Mouse (Mus musculus): ENCODE measurements around the gene Nelfb. TPM values are rescaled to one million over a fixed set of nuclear protein-coding genes. Genes with fewer than 3 reads are reported as not detected.
"Not testable (repeated sequence)": the region's sequence is repeated elsewhere in the genome, so short reads cannot be mapped to it uniquely, and the experiment has no call there.

Gene Nelfb
- polyA plus RNA-seq (2012; rRNA removed), result 55.4 and 60.6 TPM in 2 replicates

DNA sequence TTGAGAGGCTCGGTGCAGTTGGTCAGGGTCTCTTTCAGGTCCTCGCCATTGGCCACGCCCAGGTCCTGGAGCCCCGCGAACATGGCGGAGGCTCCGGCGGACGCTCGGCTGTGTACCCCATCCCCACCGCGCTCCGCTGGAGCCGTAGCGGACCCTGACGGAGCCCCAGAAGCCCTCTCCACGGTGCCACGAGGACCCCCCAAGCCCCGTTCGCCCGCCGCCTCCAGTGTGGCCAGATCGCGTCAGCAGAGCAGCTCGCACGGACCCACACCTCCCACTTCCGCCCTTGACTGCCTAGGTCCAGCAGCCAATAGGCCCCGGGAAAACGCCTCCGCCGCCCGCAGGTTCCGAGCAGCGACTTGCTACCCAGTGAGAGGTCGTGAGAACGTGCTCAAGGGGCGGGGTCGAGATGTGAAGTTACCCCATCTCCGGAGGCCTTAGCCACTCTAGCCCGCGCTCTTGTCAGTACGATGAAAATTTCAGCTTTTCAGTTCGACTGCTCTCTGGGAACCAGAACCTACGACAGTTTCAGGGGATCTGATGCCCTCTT, at the start of gene Nelfb:
Gene Nelfb (minus strand): TSS at position 369 of the 550 bp plus-strand sequence.
- DNase-seq (ENCODE audit: low spot score), result peak; percentile 85

DNA sequence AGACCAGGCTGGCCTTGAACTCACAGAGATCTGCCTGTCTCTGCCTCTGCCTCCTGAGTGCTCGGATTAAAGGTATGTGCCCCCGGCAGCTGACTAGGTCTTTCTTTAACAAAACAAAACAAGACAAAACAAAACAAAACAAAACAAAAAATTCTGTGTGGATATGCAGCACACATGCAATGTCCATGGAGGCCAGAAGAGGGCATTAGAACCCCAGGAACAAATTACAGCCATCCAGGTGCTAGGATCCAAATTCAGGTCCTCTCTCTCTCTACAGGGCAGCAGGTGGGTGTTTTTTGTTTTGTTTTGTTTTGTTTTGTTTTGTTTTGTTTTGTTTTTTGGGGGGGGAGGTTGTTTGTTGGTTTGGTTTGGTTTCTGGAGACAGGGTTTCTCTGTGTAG, 47.6 kb upstream of the Nelfb start:
- no peak for DNase-seq (ENCODE audit: low spot score)

DNA sequence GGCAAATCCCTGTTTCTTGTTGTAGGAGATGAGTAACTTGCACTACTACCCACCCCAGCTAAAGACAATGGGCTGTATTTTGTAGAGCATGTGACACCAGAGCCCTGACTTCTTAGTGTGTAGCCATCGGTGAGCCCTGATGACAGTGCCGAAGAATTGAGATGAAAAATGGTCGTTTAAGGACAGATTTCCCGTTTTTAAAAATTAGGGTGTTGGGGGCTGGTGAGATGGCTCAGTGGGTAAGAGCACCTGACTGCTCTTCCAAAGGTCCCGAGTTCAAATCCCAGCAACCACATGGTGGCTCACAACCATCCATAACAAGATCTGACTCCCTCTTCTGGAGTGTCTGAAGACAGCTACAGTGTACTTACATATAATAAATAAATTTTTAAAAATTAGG, 46.0 kb upstream of the Nelfb start:
- DNase-seq (ENCODE audit: low spot score), result not testable (repeated sequence)

GRCm38 (mm10) chr2:25256443-25257109, 45.3 kb upstream of the Nelfb start:
- DNase-seq (ENCODE audit: low spot score), result not testable (repeated sequence)

DNA sequence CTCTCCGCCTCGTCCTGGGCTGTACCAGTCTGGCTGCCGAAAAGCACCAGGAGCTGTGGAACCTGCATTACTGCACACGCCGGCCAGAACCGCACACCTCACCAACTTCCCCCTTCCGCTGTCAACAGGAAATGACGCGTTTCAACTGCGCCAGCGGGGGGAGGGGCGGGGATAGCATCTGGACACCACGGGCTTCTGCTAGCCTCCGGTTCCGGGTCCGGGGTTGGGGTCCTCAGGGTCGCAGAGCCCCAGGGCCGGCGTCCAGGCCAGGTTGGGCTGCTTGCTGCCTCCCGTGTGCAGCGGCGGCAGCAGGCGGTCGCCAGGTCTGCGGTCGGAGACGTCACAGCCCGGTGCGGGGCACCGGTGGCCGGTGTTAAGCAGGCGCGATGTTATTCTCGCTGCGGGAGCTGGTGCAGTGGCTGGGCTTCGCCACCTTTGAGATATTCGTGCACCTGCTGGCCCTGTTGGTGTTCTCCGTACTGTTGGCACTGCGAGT, 44.0 kb upstream of the Nelfb start, which contains the start of gene Tmem203:
Gene Tmem203 (plus strand): TSS at position 156 of the 496 bp plus-strand sequence.
- DNase-seq (ENCODE audit: low spot score), result peak; percentile 75

DNA sequence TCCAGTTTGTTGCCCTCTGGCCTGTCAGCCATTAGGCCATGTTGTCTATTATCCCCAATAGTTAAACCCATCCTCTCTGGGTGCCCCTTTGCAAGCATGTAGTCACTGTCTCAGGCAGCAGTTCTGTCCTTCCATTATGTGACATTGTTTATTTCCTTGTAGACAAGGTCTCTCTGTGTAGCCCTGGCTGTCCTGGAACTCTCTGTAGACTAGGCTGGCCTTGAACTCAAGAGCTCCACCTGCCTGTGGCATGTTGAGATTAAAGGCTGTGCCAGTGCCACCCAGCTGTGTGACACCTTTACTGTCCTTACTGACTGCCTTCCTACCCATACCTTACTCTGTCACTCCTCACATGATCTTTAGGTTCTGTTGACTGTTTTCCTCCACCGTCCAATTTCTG, 41.0 kb upstream of the Nelfb start:
- no peak for DNase-seq (ENCODE audit: low spot score)

DNA sequence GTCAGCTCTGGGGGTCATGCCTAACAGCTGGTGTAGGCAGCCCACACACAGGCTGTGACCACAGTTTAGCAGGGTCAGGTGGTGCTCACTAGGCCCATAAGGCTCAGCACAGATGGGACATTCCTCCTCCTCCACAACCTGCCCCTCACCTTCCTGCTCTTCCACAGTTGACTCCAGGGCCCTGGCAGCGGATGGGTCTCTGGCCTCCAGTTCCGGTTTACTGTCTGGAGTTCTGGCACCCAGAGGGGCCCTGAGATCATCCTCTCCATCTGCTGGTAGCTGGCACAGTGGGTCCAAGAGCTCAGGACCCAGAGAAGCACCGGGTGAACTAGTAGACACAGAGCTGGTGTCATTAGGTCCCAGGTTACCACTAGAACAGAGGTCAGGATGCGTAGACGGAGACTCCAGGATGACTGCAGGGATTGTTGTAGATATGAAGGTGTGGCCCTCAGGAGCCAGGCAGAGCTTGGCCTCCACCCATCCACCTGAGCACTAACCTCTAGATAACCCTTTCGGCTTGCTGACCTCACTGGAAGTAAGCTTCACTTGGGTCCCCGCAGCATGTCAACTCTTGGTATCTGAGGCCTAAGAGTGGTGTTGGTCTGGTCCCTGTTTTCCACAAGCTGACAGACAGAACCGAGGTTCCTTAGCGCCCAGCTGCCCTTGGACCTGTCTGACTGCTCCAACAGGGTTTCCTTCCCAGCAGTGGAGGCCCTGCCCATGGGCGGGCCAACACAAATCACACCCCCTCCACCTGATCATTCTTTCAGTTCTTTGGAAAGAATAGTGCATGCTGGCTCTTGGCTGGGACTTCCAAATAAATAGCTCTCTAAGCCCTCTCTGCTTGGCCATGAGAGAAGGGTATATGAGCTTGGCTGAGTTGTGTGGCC, 35.1 kb upstream of the Nelfb start, which contains the start of gene AL732309.1:
Gene AL732309.1 (minus strand): TSS at position 681 of the 890 bp plus-strand sequence.
- DNase-seq (ENCODE audit: low spot score), result no peak

DNA sequence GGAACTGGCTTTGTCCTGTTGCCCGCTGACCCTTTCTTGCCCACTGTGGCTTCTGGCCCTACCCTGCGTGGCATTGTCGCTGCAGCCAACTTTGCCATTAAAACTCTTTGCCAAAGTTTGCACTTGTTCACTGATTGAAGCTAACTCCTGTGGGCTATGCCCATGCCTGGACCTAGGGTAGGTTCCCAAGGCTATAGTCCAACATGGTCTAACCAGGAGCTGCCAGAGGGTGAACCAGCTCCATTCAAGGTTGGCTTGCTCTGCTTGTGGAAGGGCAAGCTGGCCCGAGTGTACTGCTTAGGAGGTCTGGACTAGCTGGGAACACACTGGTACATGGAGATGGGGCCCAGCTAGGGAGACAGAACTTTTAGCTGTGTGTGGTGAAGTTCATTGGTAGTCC, 32.9 kb upstream of the Nelfb start:
- no peak for DNase-seq (ENCODE audit: low spot score)

DNA sequence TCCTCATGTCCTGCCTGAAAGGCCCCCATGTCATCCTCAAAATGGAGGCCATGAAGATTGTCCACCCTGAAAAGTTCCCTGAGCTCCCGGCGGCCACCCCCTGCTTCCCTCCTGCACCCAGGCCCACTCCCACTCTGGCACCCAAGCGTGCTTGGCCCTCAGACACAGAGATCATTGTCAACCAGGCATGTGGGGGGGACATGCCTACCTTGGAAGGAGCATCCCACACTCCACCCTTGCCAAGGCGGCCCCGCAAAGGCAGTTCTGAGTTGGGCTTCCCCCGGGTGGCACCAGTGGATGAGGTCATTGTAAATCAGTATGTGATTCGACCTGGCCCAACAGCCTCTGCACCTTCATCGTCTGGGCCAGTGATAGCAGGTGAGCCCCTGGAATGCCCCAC, 32.1 kb upstream of the Nelfb start:
- no peak for DNase-seq (ENCODE audit: low spot score)

DNA sequence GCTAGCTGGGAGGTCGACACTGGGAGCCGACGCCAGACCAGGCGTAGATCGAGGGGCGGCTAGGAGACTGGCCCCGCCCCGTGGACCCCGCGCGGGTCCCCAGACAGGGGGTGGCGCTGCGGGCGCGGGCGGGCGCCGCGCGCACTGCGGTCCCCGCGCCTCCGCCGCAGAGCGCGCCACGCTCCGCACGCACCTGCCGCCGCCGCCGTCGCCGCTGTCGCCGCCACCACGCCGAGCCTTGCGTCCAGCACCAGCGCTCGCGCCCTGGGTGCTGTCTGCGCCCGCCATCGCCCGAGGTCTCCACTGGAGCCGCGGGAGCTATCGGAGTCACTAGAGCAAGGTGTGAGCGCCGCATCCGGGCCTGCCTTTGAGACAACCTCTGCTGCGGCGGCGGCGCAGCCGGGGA, 30.8 kb upstream of the Nelfb start, which contains the start of the genes Rnf208 and Cysrt1:
Gene Rnf208 (plus strand): TSS at position 155 of the 406 bp plus-strand sequence.
Gene Cysrt1 (minus strand): TSS at position 352 of the 406 bp plus-strand sequence.
- no peak for DNase-seq (ENCODE audit: low spot score)

DNA sequence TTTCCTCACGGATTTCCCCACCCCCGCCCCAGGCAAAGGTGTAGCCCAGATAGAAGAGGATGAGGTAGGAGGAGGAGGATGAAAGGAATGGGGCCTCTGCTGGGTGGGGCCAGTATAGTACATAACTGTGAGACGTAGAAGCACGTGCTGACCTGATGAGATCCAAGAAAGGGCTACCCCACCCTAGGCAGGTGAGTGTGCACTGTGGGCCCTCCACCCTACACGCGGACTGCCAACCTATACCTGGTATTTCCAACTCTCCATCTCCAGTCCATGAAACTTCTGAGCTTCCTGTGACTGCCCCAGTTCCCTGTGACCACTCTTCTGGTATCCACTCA, 30.1 kb upstream of the Nelfb start:
- DNase-seq (ENCODE audit: low spot score), result no peak

GRCm38 (mm10) chr2:25240723-25241437, 29.6 kb upstream of the Nelfb start:
- no peak for DNase-seq (ENCODE audit: low spot score)

GRCm38 (mm10) chr2:25240310-25240709, 29.0 kb upstream of the Nelfb start:
- no peak for DNase-seq (ENCODE audit: low spot score)

GRCm38 (mm10) chr2:25239766-25240165, 28.5 kb upstream of the Nelfb start:
- no peak for DNase-seq (ENCODE audit: low spot score)

DNA sequence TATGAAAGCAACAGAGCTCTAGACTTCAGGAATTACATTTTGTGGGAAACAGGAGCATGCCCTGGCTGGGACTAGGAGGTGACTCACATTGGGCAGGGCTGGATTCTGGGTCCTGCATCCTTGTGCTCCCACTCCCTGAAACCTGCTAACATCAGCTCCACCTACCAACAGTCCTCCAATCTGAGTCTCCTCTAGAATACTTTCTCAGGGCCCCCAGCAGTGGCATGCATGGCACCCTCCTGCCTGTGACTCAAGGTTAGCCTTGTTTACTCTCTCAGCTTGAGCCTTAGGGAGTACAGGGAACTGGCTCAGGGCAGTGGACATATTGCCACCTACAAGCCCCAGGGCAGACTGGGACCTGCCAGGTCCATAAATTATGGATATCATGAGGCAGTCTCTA, 26.8 kb upstream of the Nelfb start:
- no peak for DNase-seq (ENCODE audit: low spot score)

DNA sequence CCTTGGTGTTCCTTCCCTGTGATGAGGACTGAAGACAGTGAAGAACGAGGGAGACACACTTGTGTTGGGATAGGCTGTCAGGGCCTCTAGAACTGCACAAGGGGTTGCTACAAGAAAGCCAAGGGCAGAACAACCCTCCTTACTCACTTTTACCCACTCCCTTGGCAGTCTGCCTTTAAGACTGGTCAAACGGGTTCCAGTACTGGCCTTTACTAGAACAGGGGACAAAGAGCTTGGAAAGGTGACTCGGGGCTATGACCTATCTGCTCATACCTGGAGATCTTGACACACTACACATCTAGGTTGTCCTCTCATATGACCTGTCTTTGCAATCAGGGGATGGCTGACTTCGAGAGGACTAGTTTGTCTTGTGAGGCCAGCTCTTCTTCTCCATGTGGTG, 26.2 kb upstream of the Nelfb start:
- no peak for DNase-seq (ENCODE audit: low spot score)

DNA sequence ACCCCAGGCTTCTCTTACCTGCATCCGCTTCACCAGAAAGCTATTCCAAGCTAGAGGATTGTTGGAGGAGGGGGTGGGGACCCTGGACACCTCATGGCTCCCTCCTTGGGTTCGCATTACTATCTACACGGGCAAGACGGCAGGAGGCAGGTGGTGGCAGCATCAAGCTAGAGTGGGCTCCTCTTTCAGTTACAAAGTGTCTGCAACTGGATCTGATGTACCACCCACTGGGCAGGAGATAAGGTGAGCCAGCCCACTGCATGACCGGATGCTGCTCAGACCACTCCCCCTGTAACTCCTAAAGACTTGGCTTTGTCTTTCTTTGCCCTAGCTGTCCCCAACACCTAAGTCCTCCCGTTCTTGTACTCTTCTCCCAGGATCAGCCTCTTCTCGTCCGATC, 25.3 kb upstream of the Nelfb start, which contains the start of gene Rnf224:
Gene Rnf224 (minus strand): TSS at position 174 of the 400 bp plus-strand sequence.
- DNase-seq (ENCODE audit: low spot score), result no peak

GRCm38 (mm10) chr2:25234551-25235220, 23.4 kb upstream of the Nelfb start:
- no peak for DNase-seq (ENCODE audit: low spot score)

DNA sequence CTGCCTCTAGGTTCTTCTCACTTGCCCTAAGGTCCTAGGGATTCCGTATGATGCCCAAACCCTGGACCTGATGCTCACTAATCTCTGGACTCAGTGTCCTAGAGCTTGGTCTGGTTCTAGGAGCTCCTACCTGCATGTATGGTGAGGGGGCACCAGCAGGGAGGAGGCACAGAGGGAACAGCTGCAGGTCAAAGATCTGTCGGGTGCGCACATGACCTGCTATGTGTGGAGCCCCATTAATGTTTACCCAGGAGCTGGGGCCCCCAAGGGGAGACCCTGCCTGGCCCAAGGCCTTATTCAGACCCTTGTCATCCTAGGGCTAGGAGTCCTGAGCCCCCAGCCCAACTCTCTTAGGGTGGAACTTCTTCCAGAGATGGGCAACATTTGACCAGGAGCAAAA, 22.8 kb upstream of the Nelfb start, which contains the start of gene Slc34a3:
Gene Slc34a3 (minus strand): TSS at position 315 of the 400 bp plus-strand sequence.
- DNase-seq (ENCODE audit: low spot score), result no peak

- DNase-seq (ENCODE audit: low spot score), result no peak
Observed at GRCm38 (mm10) chr2:25233421-25233820, 22.1 kb upstream of the Nelfb start.

- DNase-seq (ENCODE audit: low spot score), result no peak
Observed at GRCm38 (mm10) chr2:25231038-25231437, 19.7 kb upstream of the Nelfb start.

All from urinary bladder, adult 2 months (tissue).